Mouse (Mus musculus): ENCODE data around the gene Gle1.

Gene Gle1

GRCm38 (mm10) chr2:29964354-29965249, 29.4 kb downstream of the Gle1 start:
- peak in 1 of 2 experiments; percentile 34 for DNase-seq (ENCODE audit: low spot score in 2 of 2)

GRCm38 (mm10) chr2:29965250-29965843, 30.1 kb downstream of the Gle1 start, which contains the start of gene Sptan1:
Sptan1 (plus strand) TSS chr2:29965560.
- DNase-seq (ENCODE audit: low spot score in 2 of 2) = peak; percentile 89 to 94

- DNase-seq (ENCODE audit: low spot score in 2 of 2) = peak; percentile 24 to 36
Observed at GRCm38 (mm10) chr2:29965906-29966305, 30.7 kb downstream of the Gle1 start.

- DNase-seq (ENCODE audit: low spot score in 2 of 2) = no peak
Observed at GRCm38 (mm10) chr2:29966826-29967225, 31.6 kb downstream of the Gle1 start.

GRCm38 (mm10) chr2:29967768-29968167, 32.5 kb downstream of the Gle1 start:
- DNase-seq (ENCODE audit: low spot score in 2 of 2) = no peak

GRCm38 (mm10) chr2:29968638-29969037, 33.4 kb downstream of the Gle1 start:
- DNase-seq (ENCODE audit: low spot score in 2 of 2) = no peak

GRCm38 (mm10) chr2:29971838-29972635, 36.8 kb downstream of the Gle1 start:
- DNase-seq (ENCODE audit: low spot score in 2 of 2) = no peak

GRCm38 (mm10) chr2:29973525-29973924, 38.3 kb downstream of the Gle1 start:
- DNase-seq (ENCODE audit: low spot score in 2 of 2) = no peak

- no peak for DNase-seq (ENCODE audit: low spot score in 2 of 2)
Observed at GRCm38 (mm10) chr2:29977307-29977706, 42.1 kb downstream of the Gle1 start.

- DNase-seq (ENCODE audit: low spot score in 2 of 2) = no peak
Observed at GRCm38 (mm10) chr2:29980661-29981060, 45.4 kb downstream of the Gle1 start.

- DNase-seq (ENCODE audit: low spot score in 2 of 2) = no peak
Observed at GRCm38 (mm10) chr2:29991962-29992361, 56.7 kb downstream of the Gle1 start.

GRCm38 (mm10) chr2:30009101-30009500, 73.9 kb downstream of the Gle1 start:
- no peak for DNase-seq (ENCODE audit: low spot score in 2 of 2)

Data from frontal cortex, postnatal 14 days (tissue).